Mouse (Mus musculus) lung, adult 2 months (tissue): ENCODE measurements around the gene Plet1. TPM values are rescaled to one million over a fixed set of nuclear protein-coding genes. Genes with fewer than 3 reads are reported as not detected.
A peak's percentile ranks its signal among the peaks of the same experiment; 100 is the strongest.

Source experiments
- DNase-seq: peaks from one replicate; pipeline ENCODE4 v3.0.0; 2022
- H3K4me1 ChIP-seq: fragments of 200-500 bp; 2 replicates; pipeline ENCODE4 v1.6.1; 2011; ENCODE audit warnings: low read length; ENCODE audit not compliant: control insufficient read depth, insufficient read depth
- H3K4me3 ChIP-seq: fragments of 200-500 bp; replicated peaks from 2 replicates; pipeline ENCODE3; 2011; ENCODE audit warnings: low read depth, mild to moderate bottlenecking, control low read depth, low read length; ENCODE audit errors: extremely low read depth
- CTCF ChIP-seq: fragments of 200-500 bp; IDR thresholded peaks from 2 replicates; pipeline ENCODE4 v1.5.1; 2011; ENCODE audit warnings: mild to moderate bottlenecking, low read length, control low read depth; ENCODE audit not compliant: insufficient read depth
- POLR2A ChIP-seq: fragments of 200-500 bp; IDR thresholded peaks from 2 replicates; pipeline ENCODE4 v1.6.1; 2011; ENCODE audit warnings: low read depth, mild to moderate bottlenecking, control low read depth, low read length, borderline replicate concordance; ENCODE audit errors: extremely low read depth
- WGBS: fragments of 180-500 bp; shearing (Covaris S2); methylation state at CpG from one replicate; pipeline ENCODE4 v1.1.7; 2018; 5-methylcytosine and 5-hydroxymethylcytosine counted together
- polyA plus RNA-seq: library from polyadenylated mRNA; depleted of rRNA; stranded (reverse); fragments of >200 nt; gene quantifications from 2 replicates; pipeline ENCODE4 v1.2.3, GENCODE M21; 2012

Plet1 gene
- polyA plus RNA-seq, 1 experiment = 55.7 TPM

- TF ChIP-seq CTCF = no peak
- no peak for TF ChIP-seq POLR2A
- H3K4me3 ChIP-seq = no peak overlapping the region
- no peak for DNase-seq
- peaks cover 4% of the 10 kb centered on the region; the same call in 1 of the 2 replicates for H3K4me1 ChIP-seq
- 38% methylated on average over 13 of the region's 13 CpGs for WGBS
Observed at GRCm38 (mm10) chr9:50471181-50471901, 23.0 kb upstream of the Plet1 start.

GRCm38 (mm10) chr9:50475318-50475717 is 19.0 kb upstream of the Plet1 start:
- DNase-seq = no peak
- WGBS = 82% methylated on average over 7 of the region's 7 CpGs
- TF ChIP-seq CTCF (no peak), POLR2A (no peak)
- Histone ChIP-seq H3K4me3 (no peak overlapping the region), H3K4me1 (peaks cover 4% of the 10 kb centered on the region)

- peaks cover 2% of the 10 kb centered on the region; the same call in 1 of the 2 replicates for H3K4me1 ChIP-seq
- no peak overlapping the region for H3K4me3 ChIP-seq
- DNase-seq = no peak
- WGBS = 60% methylated on average over 8 of the region's 8 CpGs
- TF ChIP-seq CTCF (no peak), POLR2A (no peak)
Observed at GRCm38 (mm10) chr9:50475745-50476144, 18.6 kb upstream of the Plet1 start.

- no peak for TF ChIP-seq POLR2A
- TF ChIP-seq CTCF = no peak
- DNase-seq = no peak
- 53% methylated on average over 7 of the region's 7 CpGs for WGBS
- H3K4me1 ChIP-seq = peaks cover 2% of the 10 kb centered on the region; the same call in 1 of the 2 replicates
- no peak overlapping the region for H3K4me3 ChIP-seq
Observed at GRCm38 (mm10) chr9:50476651-50477050, 17.7 kb upstream of the Plet1 start.

GRCm38 (mm10) chr9:50477270-50477669 is 17.1 kb upstream of the Plet1 start:
- 69% methylated on average over 9 of the region's 9 CpGs for WGBS
- TF ChIP-seq CTCF (no peak), POLR2A (no peak)
- DNase-seq = peak; percentile 20
- no peak overlapping the region for H3K4me3 ChIP-seq
- H3K4me1 ChIP-seq = peaks cover 2% of the 10 kb centered on the region; the same call in 1 of the 2 replicates

GRCm38 (mm10) chr9:50478826-50479225 is 15.5 kb upstream of the Plet1 start:
- H3K4me3 ChIP-seq = no peak overlapping the region
- no peak for TF ChIP-seq CTCF
- TF ChIP-seq POLR2A = no peak
- peak; percentile 33 for DNase-seq
- WGBS = 10% methylated on average over 5 of the region's 5 CpGs
- H3K4me1 ChIP-seq = peaks cover 2% of the 10 kb centered on the region; the same call in 1 of the 2 replicates

- no peak for DNase-seq
- TF ChIP-seq POLR2A = no peak
- no peak for TF ChIP-seq CTCF
- 32% methylated on average over 8 of the region's 8 CpGs for WGBS
- Histone ChIP-seq H3K4me1 (peaks cover 2% of the 10 kb centered on the region; the same call in 1 of the 2 replicates), H3K4me3 (no peak overlapping the region)
Observed at GRCm38 (mm10) chr9:50479476-50479875, 14.8 kb upstream of the Plet1 start.

- 76% methylated on average over 8 of the region's 8 CpGs for WGBS
- no peak for DNase-seq
- Histone ChIP-seq H3K4me3 (no peak overlapping the region), H3K4me1 (peaks cover 2% of the 10 kb centered on the region; the same call in 1 of the 2 replicates)
- TF ChIP-seq CTCF (no peak), POLR2A (no peak)
Observed at GRCm38 (mm10) chr9:50482743-50483142, 11.6 kb upstream of the Plet1 start.

GRCm38 (mm10) chr9:50485521-50485920 is 8.8 kb upstream of the Plet1 start:
- H3K4me3 ChIP-seq = no peak overlapping the region
- 18% methylated on average over 10 of the region's 10 CpGs for WGBS

GRCm38 (mm10) chr9:50490836-50491235 is 3.5 kb upstream of the Plet1 start:
- no peaks in the 10 kb centered on the region; the same call in 1 of the 2 replicates for H3K4me1 ChIP-seq
- TF ChIP-seq CTCF (no peak), POLR2A (no peak)
- DNase-seq = no peak
- H3K4me3 ChIP-seq = no peak overlapping the region

More at GRCm38 (mm10) chr9:50485521-50485920, 8.8 kb upstream of the Plet1 start:
- no peak for TF ChIP-seq CTCF
- TF ChIP-seq POLR2A = no peak
- H3K4me1 ChIP-seq = no peaks in the 10 kb centered on the region
- no peak for DNase-seq
